Mouse (Mus musculus): ENCODE measurements at regions not wholly inside any gene's neighbourhood (a gene's known extent, or its start where the extent isn't known, plus 50 kb on each side); places are given as distances from the start of the nearest gene placed in this dataset.

DNA sequence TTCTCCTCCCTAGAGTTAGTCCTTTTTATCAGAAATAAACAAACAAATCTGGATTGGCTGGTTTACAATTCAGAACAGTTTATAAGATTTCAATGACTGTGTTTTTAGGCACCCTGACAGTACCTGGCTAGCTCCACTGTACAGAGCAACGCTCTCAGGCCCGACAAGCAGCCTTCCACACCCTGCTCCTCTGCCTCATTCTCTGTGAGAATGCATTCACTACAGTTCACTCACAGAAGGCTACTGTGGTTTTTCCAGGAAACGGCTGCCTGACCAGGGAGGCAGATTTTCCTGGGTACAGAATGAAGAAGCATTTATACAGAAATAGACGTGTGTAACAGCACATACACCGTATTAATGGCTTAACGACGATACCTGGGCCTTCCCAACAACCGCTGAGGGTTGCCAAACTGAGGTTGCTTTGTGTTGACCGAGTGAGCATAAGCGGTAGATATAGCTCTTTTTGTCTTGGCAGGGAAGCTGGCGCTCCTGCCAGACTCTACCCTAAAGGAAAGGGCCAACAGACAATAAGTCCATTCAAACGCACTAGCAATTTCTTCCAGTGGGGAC, 70.8 kb upstream of the Nfe2l3 start:
- no peak for DNase-seq

DNA sequence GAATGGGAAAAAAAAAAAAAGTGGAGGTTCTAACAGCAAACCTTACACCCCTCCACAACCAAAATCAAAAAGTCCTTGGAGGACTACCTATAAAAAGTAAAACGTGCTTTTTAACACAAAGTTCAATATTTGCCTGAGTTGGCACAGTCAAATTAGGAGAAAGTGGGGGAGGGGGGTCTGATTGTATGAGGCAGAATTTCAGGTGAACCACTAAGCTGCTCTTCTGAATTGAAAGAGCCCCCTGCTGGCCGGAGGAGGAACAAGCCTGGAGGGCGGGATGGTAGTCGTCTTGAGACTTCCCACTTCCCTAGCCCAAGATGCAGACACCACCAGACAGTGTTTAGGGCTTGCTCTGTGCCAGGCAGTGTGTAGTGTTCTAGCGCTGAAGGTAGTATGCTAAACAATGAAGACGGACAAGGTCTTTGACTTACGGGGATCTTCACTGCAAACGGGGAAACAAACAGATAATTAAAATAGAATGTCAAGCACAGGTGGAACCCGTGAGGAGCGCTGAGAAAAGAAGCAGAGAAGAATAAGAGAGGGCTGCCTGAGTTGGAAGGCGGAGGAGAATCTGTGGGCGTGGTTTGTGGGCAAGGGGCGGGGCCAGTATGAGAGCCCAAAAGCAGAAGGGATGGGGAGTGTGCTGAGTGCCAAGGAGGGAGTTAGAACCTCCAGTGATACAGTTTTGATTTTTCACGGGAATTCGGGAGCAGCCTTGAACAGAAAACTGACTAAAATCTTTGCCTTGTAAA, 69.8 kb upstream of the Nfe2l3 start:
- peak; percentile 92 for DNase-seq

DNA sequence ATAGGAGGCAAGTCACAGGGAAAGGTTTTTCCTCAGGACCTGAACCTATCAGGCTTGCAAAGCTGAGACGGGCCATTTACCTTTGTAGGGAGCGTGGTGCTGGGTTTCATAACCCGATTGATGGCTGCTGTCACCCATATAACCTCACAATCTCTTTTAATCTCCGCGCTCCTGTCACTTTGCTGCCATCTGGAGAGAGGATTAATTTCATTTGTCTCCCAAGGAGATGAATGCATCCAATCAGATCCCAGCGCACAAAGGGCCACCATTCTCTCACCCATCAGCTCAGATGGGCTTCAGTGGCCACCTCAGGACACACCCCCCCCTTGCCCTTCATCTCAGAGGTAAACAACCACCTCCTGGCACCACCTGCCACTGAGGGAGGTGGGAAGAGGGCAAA, 67.7 kb upstream of the Nfe2l3 start:
- DNase-seq: no peak

DNA sequence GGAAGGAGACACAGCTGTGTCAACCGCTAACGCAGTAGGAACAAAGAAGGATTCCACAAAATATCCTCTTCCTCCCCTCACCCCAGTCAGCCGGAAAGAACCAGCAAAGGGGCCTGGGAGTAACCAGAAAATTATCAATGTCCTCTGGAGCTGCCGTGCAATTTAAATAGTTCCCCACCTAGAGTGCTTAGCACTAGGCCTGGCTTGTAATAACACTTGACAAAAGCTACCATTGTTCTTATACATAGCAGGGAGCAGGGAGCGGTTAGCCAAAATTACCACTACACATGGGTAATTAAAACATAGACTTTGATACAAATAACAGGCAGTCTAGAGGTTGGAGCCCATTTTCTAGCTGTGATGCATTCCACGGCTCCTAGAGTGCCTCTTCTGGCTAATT, 62.7 kb upstream of the Nfe2l3 start:
- DNase-seq: no peak

DNA sequence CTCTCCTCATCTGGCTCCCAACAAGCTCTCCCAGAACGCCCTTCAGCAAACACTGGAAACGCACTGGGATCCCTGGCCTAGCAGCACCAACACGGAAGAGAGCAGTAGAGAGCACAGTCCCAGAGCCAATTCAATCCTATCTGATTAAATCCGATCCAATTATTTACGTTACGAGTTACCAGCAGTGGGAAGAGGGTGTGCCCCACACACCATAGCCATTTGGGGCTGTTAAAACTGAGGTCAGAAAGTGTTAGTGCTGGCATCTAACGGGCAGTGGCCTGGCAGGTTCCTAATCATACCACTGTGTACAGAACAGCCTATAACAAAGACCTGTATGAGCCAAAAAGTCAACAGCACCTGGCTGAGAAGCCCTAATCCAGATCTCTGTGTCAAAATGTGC, 60.1 kb upstream of the Nfe2l3 start:
- DNase-seq: no peak

DNA sequence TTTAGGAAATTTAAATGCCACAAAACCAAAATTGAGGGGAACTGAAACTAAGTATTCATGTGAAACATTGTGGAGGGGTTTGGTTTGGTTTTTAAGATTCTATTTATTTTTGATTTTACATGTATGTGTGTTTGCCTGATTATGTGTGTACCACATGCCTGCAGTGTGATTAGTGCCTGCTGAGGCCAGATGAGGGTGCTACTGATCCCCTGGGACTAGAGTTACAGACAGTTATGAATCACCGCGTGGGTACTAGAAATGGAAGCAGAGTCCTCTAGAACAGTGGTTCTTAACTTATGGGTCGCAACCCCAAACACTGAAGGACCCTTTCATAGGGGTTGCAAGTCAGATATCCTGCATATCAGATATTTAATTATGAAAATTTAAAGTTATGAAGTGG, 54.0 kb upstream of the Nfe2l3 start:
- no peak for DNase-seq

DNA sequence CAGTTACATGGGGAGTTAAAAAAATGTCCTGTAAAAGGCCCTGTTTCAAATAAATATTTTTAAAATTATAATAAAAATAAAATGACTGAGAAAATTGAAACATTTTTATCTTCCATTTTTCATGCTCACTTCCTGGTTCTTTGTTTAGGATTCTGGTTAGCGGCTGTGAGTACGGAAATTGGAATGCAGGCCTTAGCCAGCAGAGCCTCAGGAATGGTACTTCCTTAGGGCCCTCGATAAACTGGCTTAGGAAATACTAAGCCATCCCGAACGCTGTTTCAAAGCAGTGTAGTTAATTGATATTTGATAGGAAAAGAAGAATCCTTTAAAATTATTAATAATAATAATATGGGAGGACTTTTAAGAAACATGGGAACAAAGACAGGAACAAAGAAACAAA, 53.4 kb upstream of the Nfe2l3 start:
- no peak for DNase-seq

DNA sequence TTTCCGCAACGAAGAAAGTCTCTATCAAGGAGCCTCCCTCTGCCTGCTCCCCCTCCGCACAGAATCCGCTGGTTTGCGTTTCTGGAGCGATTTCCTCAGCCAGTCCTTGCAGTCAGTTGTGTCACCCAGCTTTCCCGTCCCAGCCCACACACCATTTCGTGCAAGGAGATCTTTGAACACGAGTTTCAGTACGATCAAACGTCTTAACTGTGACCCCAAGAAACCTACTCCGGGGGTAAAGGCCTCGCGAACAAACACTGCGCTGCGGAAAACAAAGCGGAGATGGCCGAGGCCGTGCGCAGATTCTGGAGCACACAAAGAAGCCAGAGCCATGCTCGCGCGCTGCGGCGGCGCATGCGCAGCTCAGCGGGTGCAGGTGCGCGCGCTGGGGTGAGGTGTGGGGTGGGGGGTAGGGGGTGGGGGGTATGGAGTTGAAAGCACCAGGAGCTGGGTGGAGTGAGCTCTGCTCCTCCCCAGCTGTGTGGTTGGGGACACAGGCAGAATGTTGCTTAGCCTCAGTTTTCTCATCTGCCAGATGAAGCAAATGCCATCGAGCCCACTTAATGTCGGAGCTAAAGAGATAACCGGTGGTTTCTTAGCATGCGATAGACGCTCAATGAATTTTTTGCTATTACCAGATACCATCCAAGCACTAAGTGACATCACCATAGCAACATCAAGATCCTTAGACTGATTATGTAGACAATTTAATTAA, 52.8 kb upstream of the Nfe2l3 start:
- DNase-seq: peak; percentile 57

DNA sequence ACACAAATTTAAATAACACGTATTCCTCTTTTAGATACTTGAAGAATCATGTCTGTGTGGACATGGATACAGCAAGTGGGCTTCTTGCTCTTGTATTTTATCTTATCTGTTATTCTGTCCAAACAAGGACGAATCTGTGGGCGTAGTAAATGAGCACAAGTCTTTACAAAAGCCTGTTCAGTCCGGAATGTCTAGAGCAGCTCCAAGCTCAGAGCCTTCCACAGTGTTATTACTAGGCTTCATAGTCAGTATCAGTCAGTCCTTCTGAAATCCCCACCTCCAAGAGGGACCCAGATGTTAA, 52.2 kb upstream of the Nfe2l3 start:
- DNase-seq: no peak

DNA sequence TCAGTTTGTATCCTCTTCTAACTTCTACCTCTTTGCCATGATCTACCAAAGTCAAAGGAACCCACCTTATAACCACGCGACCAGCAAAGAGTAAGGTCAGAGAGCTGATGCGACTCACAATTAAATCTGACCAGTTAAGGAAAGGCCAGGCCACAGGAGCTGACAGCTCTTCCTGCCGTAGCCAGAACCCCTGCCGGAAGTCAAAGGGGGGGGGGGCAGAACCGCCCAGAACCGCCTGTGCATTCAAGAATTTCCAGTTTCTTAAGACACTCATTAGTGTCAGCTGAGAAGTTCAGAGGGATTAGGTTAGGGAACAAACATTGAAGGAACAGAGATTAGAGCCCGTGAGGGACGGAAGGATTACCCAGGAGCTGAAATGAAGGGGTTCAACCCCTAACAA, 51.0 kb upstream of the Nfe2l3 start:
- DNase-seq: no peak

Small RNAs in the stretch of these regions (microRNA-seq; reads per million reads assigned to microRNA genes)
- 958 to 1,088 reads per million in 2 experiments for gene Mir148a
